Mouse (Mus musculus): ENCODE results near the gene Zfp804a. TPM values are rescaled to one million over a fixed set of nuclear protein-coding genes. Genes with fewer than 3 reads are reported as not detected.

Zfp804a gene
- polyA plus RNA-seq, 1 experiment from 2014 or later = not detected

- H3K9ac ChIP-seq = no peak overlapping the region
- no peaks in the 10 kb centered on the region for H3K36me3 ChIP-seq (replicated peaks)
- no peak for ATAC-seq (ENCODE audit: insufficient read depth)
- H3K4me2 ChIP-seq = no peak overlapping the region
- H3K4me1 ChIP-seq (replicated peaks) = no peaks in the 10 kb centered on the region
- H3K27ac ChIP-seq (replicated peaks) = no peak overlapping the region
- H3K9me3 ChIP-seq (replicated peaks) = no peaks in the 10 kb centered on the region
- no peak overlapping the region for H3K4me3 ChIP-seq (replicated peaks)
- WGBS (ENCODE audit: insufficient replicate concordance) = 53% methylated on average over 2 of the region's 2 CpGs
- no peaks in the 10 kb centered on the region for H3K27me3 ChIP-seq
These were observed 229.7 kb downstream of the Zfp804a start for GRCm38 (mm10) chr2:82282591-82283269.

GRCm38 (mm10) chr2:82294932-82295493 is 242.0 kb downstream of the Zfp804a start:
- H3K4me2 ChIP-seq = no peak overlapping the region
- 44% methylated on average over 2 of the region's 2 CpGs for WGBS (ENCODE audit: insufficient replicate concordance)
- no peak overlapping the region for H3K9ac ChIP-seq
- no peaks in the 10 kb centered on the region for H3K9me3 ChIP-seq (replicated peaks)
- no peaks in the 10 kb centered on the region for H3K27me3 ChIP-seq
- H3K27ac ChIP-seq (replicated peaks) = no peak overlapping the region
- no peaks in the 10 kb centered on the region for H3K36me3 ChIP-seq (replicated peaks)
- no peak for ATAC-seq (ENCODE audit: insufficient read depth)
- H3K4me1 ChIP-seq (replicated peaks) = no peaks in the 10 kb centered on the region
- no peak overlapping the region for H3K4me3 ChIP-seq (replicated peaks)

All from liver, embryonic 15.5 days (tissue).